Mouse (Mus musculus): ENCODE measurements at regions not wholly inside any gene's neighbourhood (a gene's known extent, or its start where the extent isn't known, plus 50 kb on each side); places are given as distances from the start of the nearest gene placed in this dataset.

DNA sequence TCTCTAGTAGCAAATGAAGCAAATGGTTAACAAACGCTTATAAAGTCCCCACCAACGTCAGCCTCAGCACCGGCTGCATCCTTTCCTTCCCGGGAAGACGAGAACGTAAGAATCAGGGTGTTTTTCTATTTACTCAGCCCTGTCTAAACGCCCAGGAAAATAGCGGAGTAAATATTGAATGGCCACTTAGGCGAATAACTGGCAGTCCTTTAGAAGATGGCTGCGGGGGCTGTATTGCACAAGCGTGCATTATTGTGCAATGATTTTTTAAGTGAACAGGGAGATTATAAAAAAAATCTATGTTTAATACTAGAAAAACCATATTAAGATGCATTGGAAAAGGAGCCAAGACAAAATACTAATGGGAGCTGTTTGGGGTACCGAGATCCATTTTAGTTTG, 410.3 kb downstream of the Wdr11 start:
- TF ChIP-seq CTCF (IDR thresholded peaks at IDR 0.05; ENCODE audit: insufficient read depth, low read length) (no peak), POLR2A (IDR thresholded peaks at IDR 0.05; ENCODE audit: borderline replicate concordance, extremely low read depth, low read depth, low read length) (no peak)
